Mouse (Mus musculus): ENCODE measurements at regions not wholly inside any gene's neighbourhood (a gene's known extent, or its start where the extent isn't known, plus 50 kb on each side); places are given as distances from the start of the nearest gene placed in this dataset.

DNA sequence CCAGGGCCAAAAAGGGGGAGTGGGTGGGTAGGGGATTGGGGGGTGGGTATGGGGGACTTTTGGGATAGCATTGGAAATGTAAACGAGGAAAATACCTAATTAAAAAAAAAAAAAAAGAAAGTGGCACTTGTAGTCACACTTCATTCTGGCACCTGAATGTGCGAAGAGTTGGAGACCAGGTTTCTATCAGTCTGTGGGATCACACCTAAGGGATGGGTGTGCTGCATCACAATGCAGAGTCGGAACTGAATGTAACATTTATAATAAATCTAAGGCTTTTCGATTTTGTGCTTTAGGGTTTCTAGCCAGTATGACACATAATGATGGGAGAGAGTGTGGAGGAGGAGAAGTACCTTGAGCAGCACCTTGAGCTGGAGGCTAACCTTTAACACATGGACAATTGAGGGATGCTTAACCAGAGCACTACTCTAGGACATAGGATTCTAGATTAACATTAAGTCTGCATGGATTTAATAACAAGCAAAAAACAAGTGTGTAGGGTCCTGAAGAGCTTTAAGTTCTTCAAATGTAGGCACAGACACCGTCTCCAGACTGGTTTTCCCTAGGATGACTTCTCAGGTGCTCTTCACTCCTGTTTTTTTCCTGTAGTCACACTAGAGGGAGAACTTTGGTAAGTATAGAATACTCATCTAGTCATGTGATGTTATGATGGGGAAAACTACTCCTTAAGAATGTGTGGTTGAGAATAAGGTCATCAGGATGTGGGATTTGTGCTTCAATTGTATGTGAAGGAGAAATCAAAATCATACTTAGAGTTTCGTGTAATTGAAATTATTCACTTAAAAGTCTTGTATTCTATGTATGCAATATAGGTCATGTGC, 392.8 kb upstream of the Cobl start:
- Histone ChIP-seq H3K27me3 (ENCODE audit: control insufficient read depth, insufficient read depth, low read length) (no peaks in the 10 kb centered on the region), H3K4me3 (ENCODE audit: low read depth, low read length) (no peak overlapping the region), H3K4me2 (replicated peaks; ENCODE audit: low read depth, low read length) (no peak overlapping the region), H3K9me3 (ENCODE audit: control insufficient read depth, low read depth, low read length) (no peaks in the 10 kb centered on the region), H3K9ac (replicated peaks; ENCODE audit: low read depth, low read length) (no peak overlapping the region), H3K27ac (ENCODE audit: low read length) (no peak overlapping the region), H3K4me1 (ENCODE audit: control insufficient read depth, insufficient read depth, low read length) (no peaks in the 10 kb centered on the region), H3K36me3 (ENCODE audit: control insufficient read depth, insufficient read depth, low read length) (no peaks in the 10 kb centered on the region)
- ATAC-seq (ENCODE audit: insufficient number of reproducible peaks, insufficient read depth, low FRiP score, low read depth) = peak; percentile 63; the same call in 1 of the 2 replicates
- 79% methylated on average over 6 of the region's 6 CpGs for WGBS

DNA sequence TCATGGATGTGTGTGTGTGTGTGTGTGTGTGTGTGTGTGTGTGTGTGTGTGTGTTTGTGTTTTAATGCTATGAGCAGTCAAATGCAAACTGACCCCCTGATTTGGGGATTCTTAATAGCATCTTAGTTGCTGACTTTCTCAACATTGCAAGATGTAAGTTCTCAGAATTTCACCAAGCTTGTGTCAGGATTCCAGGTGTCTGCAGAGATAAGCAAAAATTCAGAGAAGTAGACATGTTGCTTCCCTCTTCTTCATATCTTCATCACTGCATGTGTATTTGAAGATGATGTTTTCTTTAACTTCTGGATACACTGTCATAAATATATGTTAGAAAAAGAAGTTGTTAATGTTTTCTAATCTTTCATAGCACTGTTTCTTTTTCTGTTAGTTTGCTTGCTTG, 383.0 kb upstream of the Cobl start:
- Histone ChIP-seq H3K9ac (replicated peaks; ENCODE audit: low read depth, low read length) (no peak overlapping the region), H3K36me3 (ENCODE audit: control insufficient read depth, insufficient read depth, low read length) (no peaks in the 10 kb centered on the region), H3K9me3 (ENCODE audit: control insufficient read depth, low read depth, low read length) (no peaks in the 10 kb centered on the region), H3K4me3 (ENCODE audit: low read depth, low read length) (no peak overlapping the region), H3K27me3 (ENCODE audit: control insufficient read depth, insufficient read depth, low read length) (no peaks in the 10 kb centered on the region), H3K4me2 (replicated peaks; ENCODE audit: low read depth, low read length) (no peak overlapping the region), H3K27ac (ENCODE audit: low read length) (no peak overlapping the region), H3K4me1 (ENCODE audit: control insufficient read depth, insufficient read depth, low read length) (no peaks in the 10 kb centered on the region)
- ATAC-seq (ENCODE audit: insufficient number of reproducible peaks, insufficient read depth, low FRiP score, low read depth) = no peak

DNA sequence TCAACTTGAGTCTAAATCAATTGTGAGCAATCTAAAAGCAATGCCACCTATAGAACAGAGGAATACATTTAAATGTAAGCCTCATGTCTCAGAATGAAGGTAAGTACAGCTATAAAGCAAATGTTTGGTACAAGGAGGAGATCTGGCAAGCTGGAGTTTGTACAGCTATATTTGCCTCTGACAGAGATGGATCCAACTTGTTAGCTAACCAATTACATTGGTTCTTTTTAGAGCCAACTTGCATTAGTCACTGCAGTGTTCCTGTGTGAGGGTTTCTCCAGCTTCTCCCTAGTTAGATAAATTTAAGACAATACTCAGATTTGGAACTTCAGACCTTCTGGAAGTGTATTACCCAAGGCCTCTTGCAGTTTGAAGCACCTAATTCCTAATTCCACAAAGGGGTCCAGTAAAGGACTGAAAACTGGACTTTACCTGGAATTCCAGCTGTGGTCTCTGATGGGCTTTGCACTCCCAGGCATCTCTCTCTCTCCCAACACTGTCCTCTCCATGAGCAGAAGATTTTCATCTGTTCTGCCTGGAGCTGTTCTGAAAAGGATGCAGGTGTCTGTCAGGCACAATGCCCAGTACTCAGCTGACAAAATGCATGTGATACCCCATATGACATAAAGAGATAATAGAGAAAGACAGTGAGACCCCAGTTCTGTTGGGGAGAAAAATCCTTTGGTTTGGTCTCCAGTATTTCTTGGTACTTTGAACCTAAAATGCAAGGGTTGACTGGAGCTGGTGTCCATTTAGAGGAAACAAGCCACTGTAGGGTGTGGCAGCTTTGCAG, 379.1 kb upstream of the Cobl start:
- H3K4me1 ChIP-seq (ENCODE audit: control insufficient read depth, insufficient read depth, low read length) = no peaks in the 10 kb centered on the region
- H3K27ac ChIP-seq (ENCODE audit: low read length) = no peak overlapping the region; the same call in 1 of the 2 replicates
- no peak overlapping the region for H3K4me3 ChIP-seq (ENCODE audit: low read depth, low read length)
- no peak overlapping the region for H3K4me2 ChIP-seq (replicated peaks; ENCODE audit: low read depth, low read length)
- no peaks in the 10 kb centered on the region for H3K36me3 ChIP-seq (ENCODE audit: control insufficient read depth, insufficient read depth, low read length)
- no peak for ATAC-seq (ENCODE audit: insufficient number of reproducible peaks, insufficient read depth, low FRiP score, low read depth)
- no peaks in the 10 kb centered on the region for H3K9me3 ChIP-seq (ENCODE audit: control insufficient read depth, low read depth, low read length)
- no peaks in the 10 kb centered on the region for H3K27me3 ChIP-seq (ENCODE audit: control insufficient read depth, insufficient read depth, low read length)
- H3K9ac ChIP-seq (replicated peaks; ENCODE audit: low read depth, low read length) = no peak overlapping the region

DNA sequence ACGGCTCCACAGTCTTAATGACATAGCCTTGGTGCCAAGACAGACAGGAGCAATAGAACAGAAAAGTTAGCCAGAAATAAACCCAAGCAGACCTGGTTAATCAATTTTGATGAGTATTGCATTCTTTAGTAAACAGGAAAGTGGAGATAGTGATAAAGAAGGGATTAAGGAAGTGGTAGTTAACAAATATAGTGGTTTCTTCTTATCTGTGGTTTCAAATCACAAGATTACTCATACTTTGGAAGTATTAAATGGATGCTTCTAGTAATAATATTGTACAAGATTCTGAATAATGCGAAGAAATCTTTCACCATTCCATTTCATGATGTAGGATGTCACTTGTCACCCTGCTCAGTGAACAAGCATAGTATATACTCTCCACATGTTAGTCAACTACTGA, 376.6 kb upstream of the Cobl start:
- H3K9me3 ChIP-seq (ENCODE audit: control insufficient read depth, low read depth, low read length) = no peaks in the 10 kb centered on the region
- H3K4me3 ChIP-seq (ENCODE audit: low read depth, low read length) = no peak overlapping the region
- no peaks in the 10 kb centered on the region for H3K36me3 ChIP-seq (ENCODE audit: control insufficient read depth, insufficient read depth, low read length)
- no peak for ATAC-seq (ENCODE audit: insufficient number of reproducible peaks, insufficient read depth, low FRiP score, low read depth)
- no peaks in the 10 kb centered on the region for H3K4me1 ChIP-seq (ENCODE audit: control insufficient read depth, insufficient read depth, low read length)
- H3K27ac ChIP-seq (ENCODE audit: low read length) = no peak overlapping the region
- H3K9ac ChIP-seq (replicated peaks; ENCODE audit: low read depth, low read length) = no peak overlapping the region
- 83% methylated on average over 2 of the region's 2 CpGs for WGBS
- no peak overlapping the region for H3K4me2 ChIP-seq (replicated peaks; ENCODE audit: low read depth, low read length)
- H3K27me3 ChIP-seq (ENCODE audit: control insufficient read depth, insufficient read depth, low read length) = no peaks in the 10 kb centered on the region

DNA sequence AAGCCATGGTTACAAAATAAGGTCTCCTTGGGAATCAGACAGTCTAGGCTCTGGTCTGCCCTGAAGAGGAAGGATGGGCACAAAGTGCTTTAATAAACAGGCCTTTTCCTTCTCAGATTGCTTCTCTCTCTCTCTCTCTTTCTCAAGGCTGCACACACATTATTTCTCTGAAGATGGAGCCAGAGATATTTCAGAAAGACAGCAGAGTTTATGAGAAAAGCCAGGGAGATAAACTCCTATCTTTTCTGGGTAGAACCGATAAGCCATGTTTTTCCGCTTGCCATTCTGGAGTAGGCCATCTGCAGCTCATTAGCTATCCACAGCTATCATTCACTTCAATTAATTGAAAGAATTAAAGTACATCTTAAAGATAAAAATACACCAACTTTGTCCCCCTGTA, 373.2 kb upstream of the Cobl start:
- H3K9ac ChIP-seq (replicated peaks; ENCODE audit: low read depth, low read length) = no peak overlapping the region
- no peak for ATAC-seq (ENCODE audit: insufficient number of reproducible peaks, insufficient read depth, low FRiP score, low read depth)
- WGBS = 66% methylated on average over 2 of the region's 2 CpGs
- no peaks in the 10 kb centered on the region for H3K4me1 ChIP-seq (ENCODE audit: control insufficient read depth, insufficient read depth, low read length)
- no peak overlapping the region for H3K4me2 ChIP-seq (replicated peaks; ENCODE audit: low read depth, low read length)
- no peaks in the 10 kb centered on the region for H3K9me3 ChIP-seq (ENCODE audit: control insufficient read depth, low read depth, low read length)
- H3K4me3 ChIP-seq (ENCODE audit: low read depth, low read length) = no peak overlapping the region
- no peak overlapping the region for H3K27ac ChIP-seq (ENCODE audit: low read length)
- no peaks in the 10 kb centered on the region for H3K36me3 ChIP-seq (ENCODE audit: control insufficient read depth, insufficient read depth, low read length)
- H3K27me3 ChIP-seq (ENCODE audit: control insufficient read depth, insufficient read depth, low read length) = no peaks in the 10 kb centered on the region

DNA sequence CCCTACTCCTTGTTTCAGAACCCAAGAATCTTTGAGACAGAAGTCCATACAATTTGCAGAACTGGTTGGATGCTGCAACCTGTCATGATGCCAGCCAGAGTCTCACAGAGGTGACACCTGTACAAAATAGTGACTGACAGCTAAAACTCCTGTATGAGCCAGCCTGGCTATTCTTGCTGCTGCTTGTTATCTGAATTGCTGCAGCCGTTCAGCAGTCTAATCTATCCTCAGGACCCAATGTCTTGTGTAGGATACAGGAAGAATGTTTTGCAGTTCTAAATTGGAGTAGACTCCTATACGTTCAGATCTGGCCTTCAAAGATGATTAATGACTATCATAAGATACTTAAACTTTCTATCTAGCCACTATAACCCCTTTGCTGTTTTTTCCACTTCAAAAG, 372.6 kb upstream of the Cobl start:
- no peak overlapping the region for H3K4me3 ChIP-seq (ENCODE audit: low read depth, low read length)
- H3K36me3 ChIP-seq (ENCODE audit: control insufficient read depth, insufficient read depth, low read length) = no peaks in the 10 kb centered on the region
- 31% methylated on average over 2 of the region's 2 CpGs for WGBS
- H3K4me1 ChIP-seq (ENCODE audit: control insufficient read depth, insufficient read depth, low read length) = no peaks in the 10 kb centered on the region
- no peak overlapping the region for H3K4me2 ChIP-seq (replicated peaks; ENCODE audit: low read depth, low read length)
- no peak overlapping the region for H3K9ac ChIP-seq (replicated peaks; ENCODE audit: low read depth, low read length)
- no peak for ATAC-seq (ENCODE audit: insufficient number of reproducible peaks, insufficient read depth, low FRiP score, low read depth)
- H3K27me3 ChIP-seq (ENCODE audit: control insufficient read depth, insufficient read depth, low read length) = no peaks in the 10 kb centered on the region
- no peak overlapping the region for H3K27ac ChIP-seq (ENCODE audit: low read length)
- H3K9me3 ChIP-seq (ENCODE audit: control insufficient read depth, low read depth, low read length) = no peaks in the 10 kb centered on the region

DNA sequence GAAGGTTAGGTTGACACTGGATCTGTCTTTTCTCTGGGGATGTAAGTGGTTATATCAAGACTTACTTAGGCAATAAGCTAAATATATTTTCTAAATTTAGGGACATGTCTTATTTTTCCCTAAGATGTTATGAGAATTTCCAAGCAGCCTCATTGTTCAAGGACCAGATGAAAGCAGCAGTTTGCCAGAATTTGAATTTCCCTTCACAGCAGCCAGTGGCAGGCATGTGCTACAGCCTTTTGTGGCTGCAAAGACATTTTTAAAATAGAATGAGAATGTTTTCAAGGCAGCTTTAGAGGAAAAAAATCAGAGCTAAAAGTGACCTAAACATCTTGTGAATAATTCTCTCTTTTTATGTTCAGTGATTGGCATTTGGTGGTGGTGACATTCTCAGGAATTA, 371.6 kb upstream of the Cobl start:
- Histone ChIP-seq H3K27ac (ENCODE audit: low read length) (no peak overlapping the region), H3K4me3 (ENCODE audit: low read depth, low read length) (no peak overlapping the region)
- ATAC-seq (ENCODE audit: insufficient number of reproducible peaks, insufficient read depth, low FRiP score, low read depth) = no peak

DNA sequence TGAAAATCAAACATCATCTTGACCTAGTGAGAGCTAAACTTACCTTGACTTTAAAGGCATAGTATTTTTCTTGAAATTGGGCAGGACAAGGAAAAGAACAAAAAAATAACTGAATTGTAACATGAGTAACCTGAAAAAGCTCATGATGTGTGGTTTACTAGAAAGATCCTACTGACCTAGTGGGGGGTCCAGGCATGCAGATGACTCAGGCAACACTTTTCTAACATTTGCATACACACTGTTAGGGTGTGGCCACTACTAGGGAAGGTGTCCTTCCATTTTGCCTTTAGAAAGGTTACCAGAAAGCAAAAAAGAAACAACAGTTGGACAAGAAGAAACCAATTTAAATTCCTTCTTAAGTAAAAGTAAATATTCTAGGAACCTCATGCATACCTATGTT, 347.3 kb upstream of the Cobl start:
- no peak overlapping the region for H3K27ac ChIP-seq (ENCODE audit: low read length)
- no peak overlapping the region for H3K4me2 ChIP-seq (replicated peaks; ENCODE audit: low read depth, low read length)
- no peak overlapping the region for H3K9ac ChIP-seq (replicated peaks; ENCODE audit: low read depth, low read length)
- H3K9me3 ChIP-seq (ENCODE audit: control insufficient read depth, low read depth, low read length) = no peaks in the 10 kb centered on the region
- no peaks in the 10 kb centered on the region for H3K27me3 ChIP-seq (ENCODE audit: control insufficient read depth, insufficient read depth, low read length)
- no peaks in the 10 kb centered on the region for H3K36me3 ChIP-seq (ENCODE audit: control insufficient read depth, insufficient read depth, low read length)
- no peaks in the 10 kb centered on the region for H3K4me1 ChIP-seq (ENCODE audit: control insufficient read depth, insufficient read depth, low read length)
- no peak for ATAC-seq (ENCODE audit: insufficient number of reproducible peaks, insufficient read depth, low FRiP score, low read depth)
- H3K4me3 ChIP-seq (ENCODE audit: low read depth, low read length) = no peak overlapping the region

More for the DNA sequence above, 371.6 kb upstream of the Cobl start:
- Histone ChIP-seq H3K36me3 (ENCODE audit: control insufficient read depth, insufficient read depth, low read length) (no peaks in the 10 kb centered on the region), H3K9me3 (ENCODE audit: control insufficient read depth, low read depth, low read length) (no peaks in the 10 kb centered on the region), H3K4me2 (replicated peaks; ENCODE audit: low read depth, low read length) (no peak overlapping the region), H3K9ac (replicated peaks; ENCODE audit: low read depth, low read length) (no peak overlapping the region), H3K27me3 (ENCODE audit: control insufficient read depth, insufficient read depth, low read length) (no peaks in the 10 kb centered on the region), H3K4me1 (ENCODE audit: control insufficient read depth, insufficient read depth, low read length) (no peaks in the 10 kb centered on the region)
